Mouse (Mus musculus): ENCODE measurements around the gene Gm16381. TPM values are rescaled to one million over a fixed set of nuclear protein-coding genes. Genes with fewer than 3 reads are reported as not detected.

The Gm16381 gene
- not detected in 2 replicates for total RNA-seq (2023)

GRCm38 (mm10) chr12:87644520-87644919, at the start of gene Gm16381:
TSS of gene Gm16381 (minus strand) at chr12:87644620.

GRCm38 (mm10) chr12:87618569-87618968, 25.9 kb downstream of the Gm16381 start, which contains the start of gene Gm4027:
TSS of gene Gm4027 (plus strand) at chr12:87618869.

GRCm38 (mm10) chr12:87602388-87602787, 42.0 kb downstream of the Gm16381 start, which contains the start of gene Oog1:
TSS of gene Oog1 (plus strand) at chr12:87602688.

Other genes starting within 250 kb of the Gm16381 start
- gene Slirp, start 200.7 kb downstream of the Gm16381 start, total RNA-seq (2023), result 13.6 and 32.8 TPM in 2 replicates
- 23.0 and 33.5 TPM in 2 replicates for gene Alkbh1, start 200.6 kb downstream of the Gm16381 start, total RNA-seq (2023)
- 43.1 and 45.3 TPM in 2 replicates for gene Snw1, start 172.3 kb downstream of the Gm16381 start, total RNA-seq (2023)
- gene Gm5788, start 149.9 kb downstream of the Gm16381 start, total RNA-seq (2023), result not detected in 2 replicates
- gene Gm8300, start 130.3 kb downstream of the Gm16381 start, total RNA-seq (2023), result not detected in 2 replicates
- gene Oog1, start 41.9 kb downstream of the Gm16381 start, total RNA-seq (2023), result not detected in 2 replicates
- gene Gm4027, start 25.8 kb downstream of the Gm16381 start, total RNA-seq (2023), result not detected in 2 replicates
- gene Gm21319, start 131.1 kb upstream of the Gm16381 start, total RNA-seq (2023), result not detected in 2 replicates
- not detected in 2 replicates for gene Gm21936, start 150.9 kb upstream of the Gm16381 start, total RNA-seq (2023)
- gene BB287469, start 172.0 kb upstream of the Gm16381 start, total RNA-seq (2023), result not detected in 2 replicates
- gene Gm2001, start 197.7 kb upstream of the Gm16381 start, total RNA-seq (2023), result not detected in 2 replicates
- gene Gm2016, start 229.5 kb upstream of the Gm16381 start, total RNA-seq (2023), result not detected in 2 replicates

Data from neutrophil, adult 65 days (primary cell).